Mouse (Mus musculus): Measurements from ENCODE around the gene Uck2.

Gene Uck2

DNA sequence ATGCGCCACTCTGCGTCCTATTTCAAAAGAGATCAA is at the start of gene Uck2:
Gene Uck2, minus strand, starts transcription at position 1 of the 36 bp plus-strand sequence.
- DNase-seq (ENCODE audit: low spot score in 2 of 2), result no peak

GRCm38 (mm10) chr1:167331106-167331505 is 46.0 kb upstream of the Uck2 start:
- DNase-seq (ENCODE audit: low spot score in 2 of 2), result no peak

- no peak for DNase-seq (ENCODE audit: low spot score in 2 of 2)
These were observed 43.7 kb upstream of the Uck2 start for GRCm38 (mm10) chr1:167328776-167329175.

GRCm38 (mm10) chr1:167321691-167322090 is 36.6 kb upstream of the Uck2 start:
- no peak for DNase-seq (ENCODE audit: low spot score in 2 of 2)

DNA sequence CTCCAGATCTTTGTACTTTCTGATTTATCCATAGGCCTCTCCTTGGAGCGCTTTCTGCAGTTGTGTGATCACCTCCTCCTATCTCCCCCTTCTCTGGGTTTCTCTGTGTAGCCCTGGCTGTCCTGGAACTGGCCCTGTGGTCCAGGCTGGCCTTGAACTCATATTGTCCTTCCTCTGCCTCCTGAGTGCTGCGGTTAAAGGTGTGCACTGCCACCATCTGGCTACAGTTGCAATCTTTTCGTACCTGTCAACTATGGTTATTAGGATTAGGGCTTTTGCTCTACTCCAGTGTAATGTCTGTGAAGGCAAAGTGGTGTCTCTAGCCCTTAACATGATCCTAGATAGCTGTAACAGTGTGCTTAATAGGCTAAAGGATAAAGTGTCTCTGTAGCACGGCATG is 28.1 kb upstream of the Uck2 start:
- no peak for DNase-seq (ENCODE audit: low spot score in 2 of 2)

DNA sequence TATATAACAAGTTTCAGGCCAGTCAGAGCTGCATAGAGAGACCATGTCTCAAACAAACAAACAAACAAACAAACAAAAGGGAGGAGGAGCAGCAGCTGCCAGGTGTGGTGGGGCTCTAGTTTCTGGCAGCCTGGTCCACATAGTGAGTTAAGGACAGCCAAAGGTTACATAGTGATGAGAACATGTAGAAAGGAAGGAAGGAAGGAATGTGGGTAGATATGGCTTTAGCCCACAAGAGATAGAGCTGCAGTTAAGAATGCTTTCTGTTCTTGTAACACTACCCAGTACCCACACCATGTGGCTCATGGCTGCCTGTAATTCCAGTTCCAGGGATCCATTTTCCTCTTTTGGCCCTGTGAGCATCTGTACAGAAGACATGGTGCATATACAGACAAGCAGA is 27.2 kb upstream of the Uck2 start:
- DNase-seq (ENCODE audit: low spot score in 2 of 2), result no peak

DNA sequence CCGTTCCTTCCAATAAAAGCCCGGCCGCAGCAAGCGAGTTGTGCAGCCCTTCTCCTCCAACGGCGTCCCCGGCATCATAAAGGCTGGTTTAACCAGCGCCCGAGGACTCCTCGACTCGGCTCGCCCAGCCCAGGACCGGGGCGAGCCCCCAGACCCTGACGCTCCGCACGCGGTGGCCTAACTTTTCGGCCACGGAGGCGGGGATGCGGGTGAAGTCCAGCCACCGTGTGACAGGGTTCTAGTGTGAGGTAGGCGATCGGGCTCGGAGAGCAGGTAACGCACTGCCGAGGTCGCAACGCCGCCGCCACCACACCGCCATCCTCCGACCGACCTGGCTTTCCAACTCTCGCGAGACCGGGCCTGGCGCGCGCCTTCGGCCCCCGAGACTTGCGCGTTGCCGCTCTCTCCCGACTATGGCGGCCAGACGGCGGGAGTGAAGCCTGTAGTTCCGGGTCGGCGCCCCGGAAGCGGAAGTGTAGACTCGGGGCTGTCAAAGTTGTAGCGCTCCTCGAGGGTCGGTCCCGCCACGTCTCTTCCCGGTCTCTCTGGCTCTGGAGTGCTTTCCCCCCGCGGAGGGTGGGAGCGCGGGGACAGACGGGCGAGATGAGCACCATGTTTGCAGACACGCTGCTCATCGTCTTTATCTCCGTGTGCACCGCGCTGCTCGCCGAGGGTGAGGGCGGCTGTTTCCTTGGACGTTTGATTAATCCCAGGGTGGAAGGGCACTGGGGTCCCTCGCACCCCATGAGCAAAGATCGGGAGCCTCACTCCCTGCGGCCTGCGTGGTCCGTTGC is 23.3 kb upstream of the Uck2 start, which contains the start of gene Tmco1:
Gene Tmco1, plus strand, starts transcription at position 118 of the 794 bp plus-strand sequence.
- peak; percentile 96 to 99 for DNase-seq (ENCODE audit: low spot score in 2 of 2)

GRCm38 (mm10) chr1:167307674-167308073 is 22.6 kb upstream of the Uck2 start:
- no peak for DNase-seq (ENCODE audit: low spot score in 2 of 2)

DNA sequence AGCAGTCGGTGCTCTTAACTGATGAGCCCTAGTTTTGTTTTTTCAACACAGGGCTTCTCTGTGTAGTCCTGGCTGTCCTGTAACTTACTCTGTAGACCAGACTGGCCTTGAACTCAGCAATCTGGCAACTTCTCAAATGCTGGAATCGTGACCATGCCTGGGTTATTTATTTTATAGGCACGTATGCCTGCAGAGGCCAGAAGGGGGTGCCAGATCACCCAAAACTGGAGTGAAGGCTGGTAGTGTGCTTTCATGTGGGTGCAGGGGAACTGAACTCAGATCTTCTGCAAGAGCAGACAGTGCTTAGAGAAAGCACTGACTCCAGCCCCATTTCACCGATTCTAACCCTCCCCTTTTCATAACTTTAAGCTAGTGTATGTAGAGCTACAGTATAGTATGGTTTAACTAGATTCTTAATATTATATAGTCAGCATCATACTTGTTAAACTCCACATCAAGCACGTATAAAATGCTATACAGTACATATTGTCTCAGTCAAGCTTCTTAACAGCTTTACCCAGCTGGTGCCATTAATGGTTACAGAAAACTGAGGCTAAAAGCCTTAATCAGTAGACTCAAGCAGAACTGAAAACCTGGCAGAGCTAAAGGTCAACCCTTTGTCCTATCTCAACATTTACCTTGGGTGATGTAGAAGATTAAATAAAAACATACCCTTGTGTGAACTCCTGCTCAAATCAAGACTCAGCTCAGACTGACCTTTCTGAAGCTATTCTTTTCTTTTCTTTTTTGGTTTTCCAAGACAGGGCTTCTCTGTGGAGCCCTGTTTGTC is 21.5 kb upstream of the Uck2 start:
- DNase-seq (ENCODE audit: low spot score in 2 of 2), result peak in 1 of 2 experiments; percentile 22

DNA sequence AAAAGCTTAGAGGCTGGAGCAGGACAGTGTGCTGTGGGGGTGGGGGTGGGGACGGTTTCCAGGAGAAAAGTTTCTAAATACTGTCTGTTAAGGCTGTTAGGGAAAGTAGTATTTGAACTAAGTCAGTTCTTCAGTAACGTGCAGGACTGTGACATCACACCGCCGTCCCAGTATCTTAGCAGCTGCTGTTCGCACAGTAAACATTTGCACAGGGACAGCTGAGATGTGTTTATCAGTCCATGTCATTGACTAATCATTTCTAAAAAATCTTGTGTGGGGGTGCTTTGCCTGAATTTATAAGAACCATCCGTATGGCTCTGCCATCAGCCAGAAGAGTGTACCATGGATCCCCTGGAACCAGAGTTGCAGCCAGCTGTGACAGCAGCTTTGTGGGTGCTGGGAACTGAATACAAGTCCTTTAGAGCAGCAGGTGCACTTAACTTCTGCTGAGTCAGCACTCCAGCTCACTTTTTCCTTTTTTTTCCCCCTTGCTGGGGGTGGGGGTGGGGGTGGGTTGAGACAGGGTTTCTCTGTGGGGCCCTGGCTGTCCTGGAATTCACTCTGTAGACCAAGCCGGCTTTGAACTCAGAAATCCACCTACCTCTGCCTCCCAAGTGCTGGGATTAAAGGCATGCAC is 20.5 kb upstream of the Uck2 start:
- no peak for DNase-seq (ENCODE audit: low spot score in 2 of 2)

DNA sequence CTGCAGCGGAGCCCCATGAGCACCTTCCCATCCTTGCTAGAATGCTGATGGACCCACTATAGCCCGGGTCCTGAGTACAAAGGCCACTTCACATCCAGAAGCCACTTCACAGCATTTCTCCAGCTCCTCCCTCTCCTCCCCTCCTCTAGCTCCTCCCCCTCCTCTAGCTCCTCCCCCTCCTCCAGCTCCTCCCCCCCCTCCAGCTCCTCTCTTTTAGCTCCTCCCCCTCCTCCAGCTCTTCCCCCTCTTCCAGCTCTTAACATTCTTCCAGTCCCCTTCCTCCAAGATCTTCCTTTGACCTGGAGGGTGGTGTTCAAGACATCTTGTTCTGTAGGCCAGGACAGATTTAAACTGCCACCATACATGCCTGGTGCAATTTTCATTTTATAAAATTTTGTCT is 15.0 kb upstream of the Uck2 start:
- DNase-seq (ENCODE audit: low spot score in 2 of 2), result no peak

GRCm38 (mm10) chr1:167295679-167296402 is 10.7 kb upstream of the Uck2 start:
- DNase-seq (ENCODE audit: low spot score in 2 of 2), result no peak

DNA sequence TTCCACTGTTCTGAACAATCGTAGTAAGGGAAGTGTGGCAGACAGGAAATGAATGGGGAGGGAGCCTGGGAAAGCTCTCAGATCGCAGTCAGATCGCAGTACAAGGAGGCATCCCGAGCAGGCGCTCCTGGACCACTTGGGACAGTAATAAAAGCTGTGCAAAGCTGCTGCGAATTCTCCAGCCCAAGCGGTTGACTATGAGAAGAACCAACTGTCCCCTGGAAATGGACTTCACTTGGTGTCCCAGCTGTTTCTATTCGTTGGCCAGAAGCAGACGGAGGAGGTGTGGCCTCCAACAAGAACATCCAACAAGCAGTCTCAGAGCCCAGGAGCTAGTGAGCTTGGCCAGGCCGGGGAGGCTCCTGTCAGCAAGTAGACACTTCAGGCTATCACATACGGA is 7.3 kb upstream of the Uck2 start:
- DNase-seq (ENCODE audit: low spot score in 2 of 2), result peak in 1 of 2 experiments; percentile 60

GRCm38 (mm10) chr1:167291610-167292009 is 6.5 kb upstream of the Uck2 start:
- DNase-seq (ENCODE audit: low spot score in 2 of 2), result no peak

DNA sequence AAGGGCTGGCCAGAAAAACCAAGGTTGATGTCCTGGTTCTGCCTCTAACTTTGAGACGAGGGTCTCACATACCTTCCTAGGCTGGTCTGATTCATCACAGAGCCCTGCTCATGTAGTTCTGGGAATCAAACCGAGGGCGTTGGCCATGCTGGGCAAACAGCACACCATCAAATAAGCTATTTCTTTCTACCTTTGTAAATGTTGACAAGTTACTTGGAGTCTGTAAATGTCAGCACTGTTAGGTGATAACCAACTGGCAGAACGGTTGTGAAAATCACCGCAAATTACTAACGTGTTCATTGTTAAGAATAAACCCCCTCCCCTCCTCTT is 5.1 kb upstream of the Uck2 start:
- DNase-seq (ENCODE audit: low spot score in 2 of 2), result no peak

DNA sequence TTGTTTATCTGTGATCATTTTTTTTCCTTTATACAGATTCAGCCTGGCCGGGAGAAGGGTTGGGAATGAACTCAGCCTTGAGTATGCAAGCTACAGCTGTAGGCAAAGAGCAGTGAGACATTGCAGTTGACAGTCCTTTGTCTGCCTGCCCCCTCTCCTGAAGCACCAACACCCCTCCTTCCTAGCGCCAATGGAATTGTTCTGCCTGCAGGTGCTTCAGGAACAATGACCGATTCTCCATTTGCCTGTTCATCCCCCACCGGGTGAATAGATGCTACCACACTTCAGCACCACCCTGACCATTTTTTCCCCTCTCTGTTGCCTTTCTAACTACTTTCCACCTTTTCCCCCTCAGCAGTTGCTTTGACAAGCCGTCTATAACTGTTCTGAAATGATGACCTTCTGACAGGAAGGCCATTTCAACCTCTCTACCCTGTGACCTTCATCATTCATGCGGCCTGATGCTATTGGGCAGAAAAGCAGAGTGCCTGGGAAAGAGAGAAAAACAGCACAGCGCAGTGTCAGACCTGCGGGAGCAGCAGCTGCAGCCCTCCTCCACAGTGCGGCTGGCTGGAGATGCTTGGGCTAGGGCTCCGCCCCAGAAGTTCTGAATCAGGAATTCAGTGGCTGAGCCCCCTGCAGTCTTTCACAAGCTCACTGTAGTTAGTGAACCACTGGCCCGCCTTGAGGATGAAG is 4.6 kb upstream of the Uck2 start:
- DNase-seq (ENCODE audit: low spot score in 2 of 2), result no peak

DNA sequence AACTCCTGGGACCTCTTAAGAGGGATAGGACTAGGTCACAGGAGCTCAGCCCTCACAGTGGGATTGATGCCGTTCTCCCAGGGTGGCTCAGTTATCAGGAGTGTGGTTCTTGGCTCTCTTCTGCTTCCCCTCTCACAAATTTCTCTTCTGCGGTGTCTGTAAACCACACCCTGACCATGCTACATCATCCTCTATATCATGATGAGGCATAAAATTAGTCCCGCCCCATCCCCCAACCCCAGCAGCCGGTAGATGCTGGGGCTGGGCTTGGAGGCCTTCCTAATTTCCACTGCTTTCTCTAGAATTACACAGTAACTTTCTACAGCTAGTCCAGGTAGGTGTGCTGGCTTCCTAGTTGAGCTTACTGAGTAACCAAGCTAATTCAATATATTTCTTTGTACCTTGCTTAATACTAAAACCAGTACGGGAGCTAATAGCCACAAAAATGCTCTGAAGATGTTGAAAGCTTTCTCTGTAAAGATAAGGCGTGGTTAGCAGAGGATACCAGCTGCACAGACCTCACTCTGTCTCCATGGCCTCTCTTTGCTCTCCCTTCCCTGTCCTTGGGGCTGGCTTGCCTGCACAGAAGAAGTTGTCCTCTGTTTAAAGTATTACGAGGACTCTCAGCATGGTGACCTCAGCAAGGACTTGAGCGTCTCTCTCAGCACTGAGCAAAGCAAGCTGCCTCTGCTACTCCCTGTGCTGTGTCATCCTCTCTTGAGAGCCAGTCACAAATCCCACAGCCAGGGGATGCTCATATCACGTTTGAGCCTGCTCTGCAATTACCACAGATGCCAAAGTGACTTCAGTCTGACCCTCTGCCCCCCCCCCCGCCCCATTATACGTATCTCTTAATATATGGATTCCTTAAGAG is 3.8 kb upstream of the Uck2 start:
- no peak for DNase-seq (ENCODE audit: low spot score in 2 of 2)

- DNase-seq (ENCODE audit: low spot score in 2 of 2), result no peak
These were observed 2.0 kb upstream of the Uck2 start for GRCm38 (mm10) chr1:167287156-167287555.

- DNase-seq (ENCODE audit: low spot score in 2 of 2), result no peak
These were observed 236 bp upstream of the Uck2 start for GRCm38 (mm10) chr1:167285356-167285755.

DNA sequence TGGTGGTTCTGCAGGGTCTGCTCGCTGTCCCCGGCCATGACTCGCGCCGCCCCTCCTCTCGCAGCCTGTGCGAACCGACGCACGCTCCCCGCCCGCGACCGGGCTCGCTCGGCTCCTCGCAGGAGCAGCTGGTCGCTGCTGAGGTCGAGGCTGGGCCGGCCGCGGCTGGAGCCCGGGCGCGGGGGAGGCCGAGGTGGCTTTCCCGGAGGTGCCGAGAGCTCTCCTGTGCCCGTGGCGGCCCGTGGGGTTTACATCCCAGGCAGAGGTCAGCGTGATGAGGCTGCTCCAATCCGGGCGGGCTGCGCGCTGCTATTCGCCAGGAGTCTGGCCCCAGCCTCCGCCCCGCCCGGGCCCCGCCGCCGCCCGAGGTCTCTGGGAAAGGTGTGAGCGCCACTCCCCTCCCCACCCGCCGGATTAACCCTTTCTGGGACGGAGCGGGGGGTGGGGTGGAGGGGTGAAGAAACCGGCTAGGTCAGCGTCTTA is 242 bp downstream of the Uck2 start:
- DNase-seq (ENCODE audit: low spot score in 2 of 2), result peak; percentile 84

- peak; percentile 54 to 73 for DNase-seq (ENCODE audit: low spot score in 2 of 2)
These were observed 773 bp downstream of the Uck2 start for GRCm38 (mm10) chr1:167284258-167284836.
